Mouse (Mus musculus) thymus, postnatal 0 days (tissue): Measurements from ENCODE around the gene Mapkbp1. TPM values are rescaled to one million over a fixed set of nuclear protein-coding genes. Genes with fewer than 3 reads are reported as not detected.

Experiments
- DNase-seq: peaks from one replicate; pipeline ENCODE4 v3.0.0-alpha.2; 2015; ENCODE audit warnings: low spot score
- polyA plus RNA-seq: library from polyadenylated mRNA; unstranded; fragments of >200 nt; fragmentation: Nextera tagmentation; extraction: Ambion mirVana; gene quantifications from 2 replicates; pipeline ENCODE4 v1.2.1, GENCODE M21; 2015

The Mapkbp1 gene
- polyA plus RNA-seq, 1 experiment from 2014 or later = 1.2 TPM

- no peak for DNase-seq
Observed at GRCm38 (mm10) chr2:120008672-120009071, 36.2 kb downstream of the Mapkbp1 start.

- peak; percentile 48 for DNase-seq
Observed at GRCm38 (mm10) chr2:120011462-120012200, 39.1 kb downstream of the Mapkbp1 start.

- DNase-seq = no peak
Observed at GRCm38 (mm10) chr2:120012924-120013323, 40.4 kb downstream of the Mapkbp1 start.

- no peak for DNase-seq
Observed at GRCm38 (mm10) chr2:120013831-120014486, 41.5 kb downstream of the Mapkbp1 start.

GRCm38 (mm10) chr2:120015882-120016281 lies 43.4 kb downstream of the Mapkbp1 start:
- no peak for DNase-seq

- no peak for DNase-seq
Observed at GRCm38 (mm10) chr2:120017599-120017998, 45.1 kb downstream of the Mapkbp1 start.

- no peak for DNase-seq
Observed at GRCm38 (mm10) chr2:120024337-120024736, 51.8 kb downstream of the Mapkbp1 start.

GRCm38 (mm10) chr2:120026984-120027949 lies 54.8 kb downstream of the Mapkbp1 start, which contains the start of the genes Jmjd7 and Gm28042:
Gene Jmjd7, plus strand, starts transcription at chr2:120027483.
Gene Gm28042, plus strand, starts transcription at chr2:120027493.
- peak; percentile 94 for DNase-seq

GRCm38 (mm10) chr2:120027950-120028331 lies 55.4 kb downstream of the Mapkbp1 start:
- no peak for DNase-seq

- DNase-seq = no peak
Observed at GRCm38 (mm10) chr2:120030380-120030779, 57.9 kb downstream of the Mapkbp1 start.

- DNase-seq = no peak
Observed at GRCm38 (mm10) chr2:120032726-120033467, 60.4 kb downstream of the Mapkbp1 start, which contains the start of gene Pla2g4b. Gene Pla2g4b, plus strand, starts transcription at chr2:120033417.

- no peak for DNase-seq
Observed at GRCm38 (mm10) chr2:120033726-120034125, 61.2 kb downstream of the Mapkbp1 start.

GRCm38 (mm10) chr2:120037744-120038143 lies 65.2 kb downstream of the Mapkbp1 start:
- DNase-seq = no peak

- no peak for DNase-seq
Observed at GRCm38 (mm10) chr2:120040991-120041390, 68.5 kb downstream of the Mapkbp1 start.

- no peak for DNase-seq
Observed at GRCm38 (mm10) chr2:120044101-120044603, 71.7 kb downstream of the Mapkbp1 start.

GRCm38 (mm10) chr2:120044676-120045075 lies 72.2 kb downstream of the Mapkbp1 start:
- DNase-seq = no peak

GRCm38 (mm10) chr2:120046486-120047310 lies 74.2 kb downstream of the Mapkbp1 start:
- no peak for DNase-seq

GRCm38 (mm10) chr2:120048173-120048572 lies 75.7 kb downstream of the Mapkbp1 start:
- DNase-seq = no peak

GRCm38 (mm10) chr2:120049632-120050274 lies 77.3 kb downstream of the Mapkbp1 start:
- no peak for DNase-seq
